Mouse (Mus musculus) frontal cortex, postnatal 25 days (tissue): ENCODE measurements around the gene Stxbp6.

Experiments used
- DNase-seq, 2 experiments: peaks; one replicate each; pipeline ENCODE4 v3.0.0; 2022; ENCODE audit warnings: low spot score in 2 of 2

Stxbp6 gene

GRCm38 (mm10) chr12:44996274-44996673, 78.2 kb downstream of the Stxbp6 start:
- DNase-seq: no peak

- DNase-seq: peak in 1 of 2 experiments; percentile 7
Observed at GRCm38 (mm10) chr12:44993391-44993790, 81.1 kb downstream of the Stxbp6 start.

- DNase-seq: no peak
Observed at GRCm38 (mm10) chr12:44992847-44993246, 81.7 kb downstream of the Stxbp6 start.

GRCm38 (mm10) chr12:44990379-44990778, 84.1 kb downstream of the Stxbp6 start:
- DNase-seq: no peak

GRCm38 (mm10) chr12:44989011-44989410, 85.5 kb downstream of the Stxbp6 start:
- no peak for DNase-seq

GRCm38 (mm10) chr12:44987762-44988161, 86.7 kb downstream of the Stxbp6 start:
- no peak for DNase-seq

GRCm38 (mm10) chr12:44979316-44979848, 95.1 kb downstream of the Stxbp6 start:
- no peak for DNase-seq

GRCm38 (mm10) chr12:44975266-44975665, 99.2 kb downstream of the Stxbp6 start:
- DNase-seq: no peak

GRCm38 (mm10) chr12:44971477-44971876, 103.0 kb downstream of the Stxbp6 start:
- no peak for DNase-seq

- DNase-seq: no peak
Observed at GRCm38 (mm10) chr12:44967448-44967847, 107.1 kb downstream of the Stxbp6 start.

GRCm38 (mm10) chr12:44957474-44957873, 117.0 kb downstream of the Stxbp6 start:
- DNase-seq: no peak

- no peak for DNase-seq
Observed at GRCm38 (mm10) chr12:44953121-44953520, 121.4 kb downstream of the Stxbp6 start.

- DNase-seq: no peak
Observed at GRCm38 (mm10) chr12:44952072-44952471, 122.4 kb downstream of the Stxbp6 start.

GRCm38 (mm10) chr12:44950559-44950958, 124.0 kb downstream of the Stxbp6 start:
- no peak for DNase-seq

GRCm38 (mm10) chr12:44947823-44948222, 126.7 kb downstream of the Stxbp6 start:
- no peak for DNase-seq

- no peak for DNase-seq
Observed at GRCm38 (mm10) chr12:44940325-44940724, 134.2 kb downstream of the Stxbp6 start.

GRCm38 (mm10) chr12:44939106-44939505, 135.4 kb downstream of the Stxbp6 start:
- no peak for DNase-seq

- DNase-seq: no peak
Observed at GRCm38 (mm10) chr12:44932954-44933353, 141.6 kb downstream of the Stxbp6 start.

GRCm38 (mm10) chr12:44931716-44932115, 142.8 kb downstream of the Stxbp6 start:
- no peak for DNase-seq

- no peak for DNase-seq
Observed at GRCm38 (mm10) chr12:44928456-44928855, 146.1 kb downstream of the Stxbp6 start.

GRCm38 (mm10) chr12:44925901-44926300, 148.6 kb downstream of the Stxbp6 start:
- no peak for DNase-seq

GRCm38 (mm10) chr12:44923273-44923672, 151.2 kb downstream of the Stxbp6 start:
- no peak for DNase-seq

GRCm38 (mm10) chr12:44922241-44922640, 152.3 kb downstream of the Stxbp6 start:
- no peak for DNase-seq

- no peak for DNase-seq
Observed at GRCm38 (mm10) chr12:44919613-44920012, 154.9 kb downstream of the Stxbp6 start.
